Mouse (Mus musculus) right cerebral cortex, postnatal 36 days (tissue): ENCODE data around the gene Ndufb6.

ENCODE experiments used
- DNase-seq, 2 experiments: peaks; one replicate each; pipeline ENCODE4 v3.0.0; 2022; ENCODE audit warnings: low spot score in 2 of 2, mixed read lengths in 1 of 2

Gene Ndufb6

DNA sequence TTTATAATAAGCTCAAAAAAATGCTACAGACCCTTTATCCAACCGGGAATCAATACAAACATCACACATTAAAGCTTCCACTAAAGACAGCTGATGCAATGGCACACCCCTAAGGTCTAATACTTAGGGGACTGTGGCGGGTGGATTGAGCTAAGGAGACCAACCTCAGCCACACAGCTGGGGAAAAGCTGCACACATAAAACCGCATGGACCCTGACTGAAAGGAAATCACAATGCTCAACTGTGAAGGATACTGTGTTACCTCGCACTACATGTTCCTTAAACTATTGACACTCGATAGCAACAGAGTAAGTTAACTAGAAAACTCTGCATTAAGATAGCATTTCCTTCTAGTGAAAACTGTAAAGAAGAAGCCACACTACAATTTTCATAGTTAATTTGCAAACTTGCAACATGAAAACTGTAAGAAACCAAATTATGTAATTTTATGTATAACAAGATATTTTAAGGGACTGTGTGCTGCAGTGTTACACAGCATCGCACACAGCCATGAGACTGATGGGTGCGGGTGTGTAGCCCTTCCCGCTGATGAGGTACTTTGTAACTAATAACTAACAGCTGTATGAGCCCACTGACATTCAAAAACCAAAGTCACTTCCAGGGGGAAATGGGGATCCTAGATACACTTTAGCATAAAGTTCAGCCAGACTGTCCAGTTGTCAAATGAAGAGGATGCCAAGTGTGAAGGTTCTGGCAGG is 24.7 kb downstream of the Ndufb6 start:
- DNase-seq, result no peak

- DNase-seq, result no peak
Observed at GRCm38 (mm10) chr4:40253766-40254165, 25.5 kb downstream of the Ndufb6 start.

DNA sequence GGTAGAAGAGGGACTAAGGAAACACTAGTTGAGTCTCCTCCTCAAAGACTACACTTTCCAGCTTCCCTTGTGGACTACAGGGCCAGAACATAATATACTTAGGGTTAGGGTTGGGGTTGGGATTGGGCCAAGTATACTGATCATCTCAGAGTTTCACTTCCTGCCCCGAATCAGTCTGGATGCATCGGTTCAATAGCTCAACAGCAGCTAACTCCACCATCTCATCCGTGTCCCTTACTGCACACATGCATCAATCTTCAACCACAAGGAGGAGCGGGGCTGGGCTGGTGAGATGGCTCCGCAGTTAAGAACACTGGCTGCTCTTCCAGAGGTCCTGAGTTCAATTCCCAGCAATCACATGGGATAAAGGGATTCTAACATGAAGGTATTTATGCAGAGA is 28.2 kb downstream of the Ndufb6 start:
- DNase-seq, result no peak

- DNase-seq, result no peak
Observed at GRCm38 (mm10) chr4:40244035-40244434, 35.2 kb downstream of the Ndufb6 start.

DNA sequence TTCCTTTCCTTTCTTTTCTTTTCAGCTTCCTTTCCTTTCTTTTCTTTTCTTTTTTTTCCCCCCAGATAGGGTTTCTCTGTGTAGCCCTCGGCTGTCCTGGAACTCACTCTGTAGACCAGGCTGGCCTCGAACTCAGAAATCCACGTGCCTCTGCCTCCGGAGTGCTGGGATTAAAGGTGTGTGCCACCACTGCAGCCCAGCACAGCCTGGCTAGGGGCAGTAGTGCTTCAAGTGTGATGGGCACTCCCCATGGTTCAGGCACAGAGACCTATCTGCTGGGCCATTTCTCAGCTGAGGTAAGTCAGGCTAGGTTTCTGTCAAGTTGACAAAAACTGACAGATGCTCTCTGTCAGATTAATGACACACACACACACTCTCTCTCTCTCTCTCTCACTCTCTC is 36.2 kb downstream of the Ndufb6 start:
- no peak for DNase-seq

DNA sequence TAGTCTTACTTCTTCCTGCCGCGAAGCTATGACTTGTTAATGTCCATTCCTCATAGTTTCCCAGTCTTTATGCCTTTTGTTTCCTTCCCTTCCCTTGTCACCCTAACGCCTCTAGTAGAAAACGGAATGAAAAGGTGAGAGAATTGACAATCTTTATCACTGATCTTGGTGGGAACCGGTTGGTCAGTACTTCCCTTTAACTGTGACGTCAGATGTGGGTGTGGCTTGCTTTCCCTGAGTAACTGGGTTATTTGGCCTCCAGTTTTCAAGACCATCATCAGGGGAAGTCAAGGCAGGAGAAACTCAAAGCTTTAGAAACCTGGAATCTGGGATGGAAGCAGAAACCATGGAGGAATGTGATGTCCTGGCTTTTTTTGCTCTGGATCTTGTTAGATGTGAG is 37.3 kb downstream of the Ndufb6 start:
- no peak for DNase-seq

- DNase-seq, result no peak
Observed at GRCm38 (mm10) chr4:40240272-40240744, 38.9 kb downstream of the Ndufb6 start.

- DNase-seq, result no peak
Observed at GRCm38 (mm10) chr4:40239409-40240271, 39.6 kb downstream of the Ndufb6 start, which contains the start of gene Ddx58. TSS of gene Ddx58 (minus strand) at chr4:40239828.

DNA sequence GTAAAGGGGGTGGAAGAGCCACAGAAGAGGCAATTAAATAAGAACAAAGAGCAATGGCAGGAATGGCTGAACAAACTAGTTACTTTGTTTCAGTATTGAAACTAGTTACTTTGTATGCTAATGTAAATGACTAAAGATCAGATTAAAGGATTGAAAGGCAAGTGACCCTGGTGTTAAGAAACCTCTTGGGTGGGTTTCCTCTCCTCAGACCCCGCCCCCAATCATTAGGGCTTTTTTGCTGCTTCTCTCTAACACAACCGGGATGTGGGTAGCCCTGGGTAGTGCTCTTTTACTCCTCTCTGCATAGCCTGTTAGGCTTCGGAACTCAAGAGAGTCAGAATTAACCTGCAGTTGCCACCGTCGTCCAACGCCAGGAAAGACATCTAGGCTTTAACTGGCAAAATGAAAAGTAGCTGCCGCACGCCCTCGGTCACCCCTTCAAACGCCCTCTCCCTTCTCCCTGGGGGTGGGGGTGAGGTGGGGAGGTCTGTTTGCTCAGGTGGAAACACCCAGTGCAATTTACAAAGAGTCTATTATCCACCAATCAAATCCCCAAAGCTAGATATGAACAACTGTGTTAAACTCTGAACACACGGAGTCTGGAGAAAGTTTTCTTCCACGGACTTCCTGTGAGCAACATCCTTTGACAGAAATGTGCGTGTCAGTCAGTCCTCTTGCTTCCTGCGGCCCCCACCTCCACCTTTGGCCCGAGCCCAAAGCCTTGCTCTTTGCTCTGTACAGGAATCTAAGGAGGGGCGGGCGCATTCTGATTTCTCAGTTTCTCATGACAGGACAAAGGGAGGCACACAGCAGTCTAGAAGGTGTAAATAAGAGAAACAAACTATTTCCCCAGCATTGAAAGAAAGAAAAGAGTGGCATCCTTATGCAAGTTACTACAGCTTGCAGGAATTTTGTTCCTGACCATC is 40.5 kb downstream of the Ndufb6 start:
- no peak for DNase-seq

GRCm38 (mm10) chr4:40236829-40237228 is 42.4 kb downstream of the Ndufb6 start:
- DNase-seq, result no peak

- DNase-seq, result no peak
Observed at GRCm38 (mm10) chr4:40234256-40234655, 45.0 kb downstream of the Ndufb6 start.

DNA sequence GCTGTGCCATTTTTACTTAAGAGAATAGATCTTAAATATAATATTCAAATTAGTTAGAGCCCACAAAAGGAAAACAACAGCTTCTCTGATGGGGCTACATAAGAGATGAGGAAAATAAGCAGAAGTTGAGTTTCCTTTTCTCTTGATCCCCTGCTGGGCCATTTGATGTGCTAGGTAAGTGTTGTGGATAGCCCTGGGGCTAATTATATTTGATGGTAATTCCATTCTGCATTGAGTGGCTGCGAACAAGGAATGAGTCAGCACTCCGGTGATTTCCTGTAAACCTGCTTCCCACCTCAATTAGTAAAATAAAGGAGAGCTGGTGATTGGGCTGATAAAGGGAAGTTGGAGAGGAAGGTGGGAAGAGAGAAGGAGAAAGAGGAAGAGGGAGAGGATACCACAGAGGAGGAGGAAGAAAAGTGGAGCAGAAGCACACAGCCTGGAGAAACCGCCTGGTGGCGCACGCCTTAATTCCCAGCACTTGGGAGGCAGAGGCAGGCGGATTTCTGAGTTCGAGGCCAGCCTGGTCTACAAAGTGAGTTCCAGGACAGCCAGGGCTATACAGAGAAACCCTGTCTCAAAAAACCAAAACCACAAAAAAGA is 46.1 kb downstream of the Ndufb6 start:
- no peak for DNase-seq

DNA sequence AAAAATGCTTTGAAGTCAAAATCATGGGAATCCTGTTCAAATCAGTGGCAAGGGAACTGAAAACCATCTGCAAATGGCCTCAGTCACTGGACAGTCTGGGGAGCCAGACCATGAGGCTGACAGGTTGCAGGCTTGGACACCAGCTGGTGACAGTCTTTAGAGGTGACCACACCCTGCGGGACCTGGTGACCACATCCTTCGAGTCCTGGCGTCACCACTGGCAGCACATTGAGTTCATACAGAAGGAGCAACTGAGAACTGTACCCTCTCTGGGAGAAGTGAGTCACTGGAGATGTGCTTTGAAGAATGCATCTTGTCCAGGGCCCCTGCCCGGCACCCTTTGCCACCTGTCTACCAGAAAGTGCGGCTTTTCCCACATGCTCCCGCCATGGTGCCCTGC is 49.5 kb downstream of the Ndufb6 start:
- DNase-seq, result no peak

GRCm38 (mm10) chr4:40227886-40228285 is 51.3 kb downstream of the Ndufb6 start:
- no peak for DNase-seq

DNA sequence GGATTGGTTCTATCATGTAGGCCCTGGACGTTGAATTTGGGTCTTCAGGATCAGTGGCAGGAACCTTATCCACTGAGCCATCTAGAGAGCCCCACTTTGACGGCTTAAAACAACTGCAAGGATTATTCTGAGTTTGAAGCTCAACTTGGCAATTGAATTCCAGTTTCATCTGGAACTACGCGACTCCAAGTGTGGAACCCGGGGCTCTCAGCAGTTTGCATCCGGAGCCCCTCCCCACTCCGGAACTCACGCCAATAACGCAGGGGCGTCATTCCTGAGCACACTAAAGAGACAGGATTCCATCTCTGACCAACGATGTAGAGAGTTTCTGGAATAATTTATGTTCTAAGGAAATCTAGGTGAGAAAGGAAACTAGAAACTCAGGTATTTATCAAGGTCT is 52.1 kb downstream of the Ndufb6 start:
- no peak for DNase-seq

- DNase-seq, result no peak
Observed at GRCm38 (mm10) chr4:40226095-40226494, 53.1 kb downstream of the Ndufb6 start.

DNA sequence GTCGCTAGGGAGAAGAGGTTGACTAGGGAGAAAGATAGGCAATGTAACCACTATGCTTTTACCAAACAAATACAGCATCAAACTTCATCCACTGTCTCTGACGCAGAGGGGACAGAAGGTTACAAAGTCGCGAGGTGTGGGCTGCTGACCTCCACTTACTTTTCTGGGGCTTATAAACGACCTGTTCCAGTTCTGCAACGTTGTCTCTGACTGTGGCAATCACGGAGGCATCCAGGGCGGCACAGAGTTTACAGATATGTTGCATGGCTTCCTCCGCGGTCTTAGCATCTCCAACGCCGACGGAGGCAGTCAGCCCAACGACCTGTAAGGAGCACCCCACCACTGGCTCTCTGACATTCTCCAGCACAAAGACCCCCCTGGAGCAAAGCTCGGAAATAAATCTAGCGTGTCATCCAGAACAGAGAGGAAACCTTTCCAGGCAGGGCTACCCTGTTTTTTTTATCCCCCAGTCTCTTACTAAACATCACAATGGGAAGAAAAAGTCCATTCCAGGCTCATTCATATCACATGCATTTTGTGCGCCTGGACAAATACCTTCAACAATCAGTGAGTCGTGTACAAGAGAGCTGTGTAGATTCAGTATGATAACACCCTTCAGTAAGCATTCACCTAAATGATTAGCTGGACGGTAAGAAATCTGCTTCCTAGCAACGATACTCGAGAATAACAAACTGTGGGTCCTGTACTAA is 57.2 kb downstream of the Ndufb6 start:
- DNase-seq, result no peak

GRCm38 (mm10) chr4:40221004-40221760 is 58.0 kb downstream of the Ndufb6 start:
- DNase-seq, result no peak
